Mouse (Mus musculus): ENCODE measurements around the gene Lhfp.

Gene Lhfp

GRCm38 (mm10) chr3:53042240-53042567 is 876 bp downstream of the Lhfp start:
- no peak for DNase-seq (ENCODE audit: low spot score in 2 of 2)

- no peak for DNase-seq (ENCODE audit: low spot score in 2 of 2)
These were observed 2.0 kb downstream of the Lhfp start for GRCm38 (mm10) chr3:53043206-53043780.

GRCm38 (mm10) chr3:53044238-53044637 is 2.9 kb downstream of the Lhfp start:
- DNase-seq (ENCODE audit: low spot score in 2 of 2), result no peak

- DNase-seq (ENCODE audit: low spot score in 2 of 2), result no peak
These were observed 3.5 kb downstream of the Lhfp start for GRCm38 (mm10) chr3:53044682-53045299.

- DNase-seq (ENCODE audit: low spot score in 2 of 2), result no peak
These were observed 4.4 kb downstream of the Lhfp start for GRCm38 (mm10) chr3:53045697-53046096.

GRCm38 (mm10) chr3:53046371-53046770 is 5.0 kb downstream of the Lhfp start:
- no peak for DNase-seq (ENCODE audit: low spot score in 2 of 2)

- DNase-seq (ENCODE audit: low spot score in 2 of 2), result no peak
These were observed 11.1 kb downstream of the Lhfp start for GRCm38 (mm10) chr3:53052385-53052784.

- DNase-seq (ENCODE audit: low spot score in 2 of 2), result no peak
These were observed 15.1 kb downstream of the Lhfp start for GRCm38 (mm10) chr3:53056430-53056829.

- no peak for DNase-seq (ENCODE audit: low spot score in 2 of 2)
These were observed 18.6 kb downstream of the Lhfp start for GRCm38 (mm10) chr3:53059959-53060358.

GRCm38 (mm10) chr3:53063423-53064147 is 22.3 kb downstream of the Lhfp start:
- DNase-seq (ENCODE audit: low spot score in 2 of 2), result no peak

GRCm38 (mm10) chr3:53065267-53066094 is 24.2 kb downstream of the Lhfp start:
- DNase-seq (ENCODE audit: low spot score in 2 of 2), result no peak

GRCm38 (mm10) chr3:53066095-53066372 is 24.7 kb downstream of the Lhfp start:
- DNase-seq (ENCODE audit: low spot score in 2 of 2), result no peak

GRCm38 (mm10) chr3:53068399-53068798 is 27.1 kb downstream of the Lhfp start:
- no peak for DNase-seq (ENCODE audit: low spot score in 2 of 2)

GRCm38 (mm10) chr3:53074264-53074663 is 32.9 kb downstream of the Lhfp start:
- DNase-seq (ENCODE audit: low spot score in 2 of 2), result no peak

- DNase-seq (ENCODE audit: low spot score in 2 of 2), result no peak
These were observed 33.4 kb downstream of the Lhfp start for GRCm38 (mm10) chr3:53074761-53075160.

GRCm38 (mm10) chr3:53080286-53080685 is 39.0 kb downstream of the Lhfp start:
- DNase-seq (ENCODE audit: low spot score in 2 of 2), result no peak

- no peak for DNase-seq (ENCODE audit: low spot score in 2 of 2)
These were observed 39.4 kb downstream of the Lhfp start for GRCm38 (mm10) chr3:53080710-53081109.

- no peak for DNase-seq (ENCODE audit: low spot score in 2 of 2)
These were observed 42.4 kb downstream of the Lhfp start for GRCm38 (mm10) chr3:53083717-53084116.

- no peak for DNase-seq (ENCODE audit: low spot score in 2 of 2)
These were observed 43.5 kb downstream of the Lhfp start for GRCm38 (mm10) chr3:53084806-53085205.

- no peak for DNase-seq (ENCODE audit: low spot score in 2 of 2)
These were observed 45.3 kb downstream of the Lhfp start for GRCm38 (mm10) chr3:53086481-53087155.

GRCm38 (mm10) chr3:53087156-53087805 is 46.0 kb downstream of the Lhfp start:
- DNase-seq (ENCODE audit: low spot score in 2 of 2), result no peak

- DNase-seq (ENCODE audit: low spot score in 2 of 2), result no peak
These were observed 48.6 kb downstream of the Lhfp start for GRCm38 (mm10) chr3:53089921-53090320.
